ENCODE assay signal across 13 mouse cellular contexts in genomic region chr3:128990183-128990912, GRCm38 (mm10).
DNase-seq lines count a peak whose midpoint lies in the region; ATAC-seq and TF ChIP-seq lines count a peak whose summit lies in the region.
"Had no signal": no experiment of that assay in that cellular context is flagged by ENCODE, and none has a peak within 500 bp of the region (broad histone marks: within the 10 kb centered on the region; RNA-seq: fewer than 3 reads in every experiment).

No protein-coding gene starts in this region.

- ATAC-seq in megakaryocyte progenitor cell, adult 5-6 weeks (replicated peaks; ENCODE audit: poor library complexity) = no peak

- no peak for TF ChIP-seq POLR2A in brain, embryonic 14.5 days (IDR thresholded peaks at IDR 0.05; ENCODE audit: borderline replicate concordance, extremely low read depth, insufficient read depth, insufficient read length, poor library complexity, severe bottlenecking)

- WGBS in heart, embryonic 10.5 days = 67% methylated on average over 17 of the region's 17 CpGs

- no peaks in the 10 kb centered on the region for H3K36me3 ChIP-seq in heart, embryonic 10.5 days
- H3K36me3 ChIP-seq: neural tube, embryonic 13.5 days had no signal

- DNase-seq in heart, embryonic 10.5 days (ENCODE audit: low spot score) = no peak
- no peak for DNase-seq in heart, postnatal 25 days (ENCODE audit: low spot score)
- DNase-seq in layer of hippocampus, adult 11-12 months (ENCODE audit: low spot score) = peak; percentile 11
- no peak for DNase-seq in layer of hippocampus, adult 9-11 months
- DNase-seq in brain, embryonic 14.5 days (ENCODE audit: low read depth) = peak; percentile 19
- peak; percentile 4 to 6 for DNase-seq in layer of hippocampus, postnatal 14 days (ENCODE audit: low spot score in 2 of 2)
- no peak for DNase-seq in spleen, postnatal 36 days (ENCODE audit: low spot score in 2 of 2)
- DNase-seq: cerebellum, adult 2 months; lung, adult 2 months; right cerebral cortex, postnatal 4 days had no signal

- H3K27me3 ChIP-seq in heart, embryonic 10.5 days (ENCODE audit: insufficient read depth, poor library complexity, severe bottlenecking) = no peaks in the 10 kb centered on the region
- H3K27me3 ChIP-seq: neural tube, embryonic 13.5 days had no signal

- TF ChIP-seq CTCF in brain, embryonic 14.5 days (IDR thresholded peaks at IDR 0.05; ENCODE audit: borderline replicate concordance, extremely low read depth, insufficient read depth, insufficient read length) = no peak

- peaks cover 6% of the 10 kb centered on the region for H3K4me1 ChIP-seq in heart, embryonic 10.5 days
- H3K4me1 ChIP-seq: neural tube, embryonic 13.5 days had no signal

- intact Hi-C loops in heart, postnatal 25 days (cut with DNase I) = no loop called here

- H3K9me3 ChIP-seq in heart, embryonic 10.5 days = no peaks in the 10 kb centered on the region
- H3K9me3 ChIP-seq: neural tube, embryonic 13.5 days had no signal

- peak overlapping the region; percentile 32; the same call in 1 of the 2 replicates for H3K4me3 ChIP-seq in heart, embryonic 10.5 days
- H3K4me3 ChIP-seq: neural tube, embryonic 13.5 days had no signal

- 0 out of 2 replicates have a peak overlapping the region, but pooled peaks have one; percentile 4 for H3K27ac ChIP-seq in heart, embryonic 10.5 days
- H3K27ac ChIP-seq: hindbrain, embryonic 14.5 days; neural tube, embryonic 13.5 days had no signal

Comparison
In these comparisons a context has a peak if more than half of its experiments do, and no peak if none do; other contexts are left out.
1. DNase-seq: peak in layer of hippocampus, adult 11-12 months (single experiment), brain, embryonic 14.5 days (single experiment) and layer of hippocampus, postnatal 14 days (2 of 2); none in heart, embryonic 10.5 days (single experiment), heart, postnatal 25 days (single experiment), layer of hippocampus, adult 9-11 months (single experiment) and spleen, postnatal 36 days (0 of 2).